Mouse (Mus musculus) lung, adult 2 months (tissue): Measurements from ENCODE around the gene Serpinb1a.

Experiments
- CTCF ChIP-seq: fragments of 200-500 bp; IDR thresholded peaks from 2 replicates; pipeline ENCODE4 v1.5.1; 2011; ENCODE audit warnings: mild to moderate bottlenecking, low read length, control low read depth; ENCODE audit not compliant: insufficient read depth
- POLR2A ChIP-seq: fragments of 200-500 bp; IDR thresholded peaks from 2 replicates; pipeline ENCODE4 v1.6.1; 2011; ENCODE audit warnings: low read depth, mild to moderate bottlenecking, control low read depth, low read length, borderline replicate concordance; ENCODE audit errors: extremely low read depth

GRCm38 (mm10) chr13:32851967-32852366 is 982 bp upstream of the Serpinb1a start:
- peak; percentile 71 for TF ChIP-seq CTCF
- no peak for TF ChIP-seq POLR2A
